Mouse (Mus musculus) stomach, embryonic 15.5 days (tissue): Measurements from ENCODE around the gene Ebpl. TPM values are rescaled to one million over a fixed set of nuclear protein-coding genes. Genes with fewer than 3 reads are reported as not detected.

Experiments
- ATAC-seq: fragments of 200-750 bp; cut with Nextera tagmentation; 2 replicates; pipeline ENCODE4 v1.8.0; 2017; ENCODE audit warnings: low read depth, moderate number of reproducible peaks, moderate TSS enrichment; ENCODE audit not compliant: insufficient read depth, low FRiP score
- H3K27ac ChIP-seq: fragments of 300-500 bp; sonication (generic); 2 replicates; pipeline ENCODE4 v1.5.1; 2015; ENCODE audit warnings: mild to moderate bottlenecking, inconsistent platforms
- H3K27me3 ChIP-seq: fragments of 300-500 bp; sonication (generic); replicated peaks from 2 replicates; pipeline ENCODE4 v1.6.1; 2015; ENCODE audit warnings: inconsistent platforms
- H3K36me3 ChIP-seq: fragments of 300-500 bp; sonication (generic); 2 replicates; pipeline ENCODE4 v1.6.1; 2015; ENCODE audit warnings: inconsistent platforms
- H3K4me1 ChIP-seq: fragments of 300-500 bp; sonication (generic); 2 replicates; pipeline ENCODE4 v1.6.1; 2015; ENCODE audit warnings: inconsistent platforms
- H3K4me2 ChIP-seq: fragments of 300-500 bp; sonication (generic); 2 replicates; pipeline ENCODE4 v1.6.1; 2015; ENCODE audit warnings: mild to moderate bottlenecking, inconsistent platforms
- H3K4me3 ChIP-seq: fragments of 300-500 bp; sonication (generic); replicated peaks from 2 replicates; pipeline ENCODE4 v1.5.1; 2015; ENCODE audit warnings: inconsistent platforms
- H3K9ac ChIP-seq: fragments of 300-500 bp; sonication (generic); 2 replicates; pipeline ENCODE4 v1.6.1; 2015; ENCODE audit warnings: inconsistent platforms
- H3K9me3 ChIP-seq: fragments of 300-500 bp; sonication (generic); 2 replicates; pipeline ENCODE4 v1.6.1; 2016; ENCODE audit warnings: inconsistent platforms
- WGBS: fragments of 180-500 bp; shearing (Covaris S2); methylation state at CpG from one replicate; pipeline ENCODE4 v1.1.7; 2015; 5-methylcytosine and 5-hydroxymethylcytosine counted together
- polyA plus RNA-seq: library from polyadenylated mRNA; unstranded; fragments of >200 nt; fragmentation: Nextera tagmentation; extraction: Ambion mirVana; gene quantifications from 2 replicates; pipeline ENCODE4 v1.2.1, GENCODE M21; 2015

The Ebpl gene
- polyA plus RNA-seq, 1 experiment from 2014 or later, result 8.6 TPM

GRCm38 (mm10) chr14:61321200-61321599 is 39.0 kb downstream of the Ebpl start:
- ATAC-seq, result no peak
- Histone ChIP-seq H3K27me3 (no peaks in the 10 kb centered on the region), H3K4me2 (no peak overlapping the region), H3K9me3 (no peaks in the 10 kb centered on the region), H3K9ac (no peak overlapping the region), H3K4me3 (no peak overlapping the region), H3K4me1 (no peaks in the 10 kb centered on the region), H3K27ac (no peak overlapping the region), H3K36me3 (no peaks in the 10 kb centered on the region)
- WGBS, result 69% methylated on average over 4 of the region's 4 CpGs

GRCm38 (mm10) chr14:61320765-61321164 is 39.5 kb downstream of the Ebpl start:
- peak; percentile 70 for ATAC-seq
- H3K27ac ChIP-seq, result no peak overlapping the region
- WGBS, result 74% methylated on average over 1 of the region's 1 CpGs

GRCm38 (mm10) chr14:61316861-61317260 is 43.4 kb downstream of the Ebpl start:
- H3K36me3 ChIP-seq, result no peaks in the 10 kb centered on the region
- no peak overlapping the region for H3K9ac ChIP-seq
- no peak overlapping the region for H3K27ac ChIP-seq
- H3K9me3 ChIP-seq, result no peaks in the 10 kb centered on the region
- H3K4me3 ChIP-seq, result no peak overlapping the region
- H3K27me3 ChIP-seq, result no peaks in the 10 kb centered on the region
- no peak overlapping the region for H3K4me2 ChIP-seq
- no peak for ATAC-seq
- WGBS, result 35% methylated on average over 4 of the region's 4 CpGs
- no peaks in the 10 kb centered on the region for H3K4me1 ChIP-seq

More at GRCm38 (mm10) chr14:61320765-61321164, 39.5 kb downstream of the Ebpl start:
- Histone ChIP-seq H3K27me3 (no peaks in the 10 kb centered on the region), H3K4me2 (no peak overlapping the region), H3K4me3 (no peak overlapping the region), H3K9me3 (no peaks in the 10 kb centered on the region), H3K4me1 (no peaks in the 10 kb centered on the region), H3K9ac (no peak overlapping the region), H3K36me3 (no peaks in the 10 kb centered on the region)

GRCm38 (mm10) chr14:61310963-61311362 is 49.3 kb downstream of the Ebpl start:
- peak overlapping the region; percentile 16 for H3K4me2 ChIP-seq
- H3K9ac ChIP-seq, result no peak overlapping the region
- no peaks in the 10 kb centered on the region for H3K9me3 ChIP-seq
- WGBS, result 46% methylated on average over 12 of the region's 12 CpGs
- no peaks in the 10 kb centered on the region for H3K36me3 ChIP-seq
- H3K27ac ChIP-seq, result no peak overlapping the region; the same call in 1 of the 2 replicates
- H3K4me3 ChIP-seq, result no peak overlapping the region
- peaks cover 10% of the 10 kb centered on the region; the same call in 1 of the 2 replicates for H3K4me1 ChIP-seq
- no peaks in the 10 kb centered on the region for H3K27me3 ChIP-seq
- no peak for ATAC-seq

- WGBS, result 63% methylated on average over 7 of the region's 7 CpGs
- H3K27ac ChIP-seq, result no peak overlapping the region; the same call in 1 of the 2 replicates
- ATAC-seq, result no peak
- H3K36me3 ChIP-seq, result no peaks in the 10 kb centered on the region
- peaks cover 10% of the 10 kb centered on the region; the same call in 1 of the 2 replicates for H3K4me1 ChIP-seq
- H3K4me2 ChIP-seq, result peak overlapping the region; percentile 16
- no peak overlapping the region for H3K4me3 ChIP-seq
- H3K9me3 ChIP-seq, result no peaks in the 10 kb centered on the region
- no peak overlapping the region for H3K9ac ChIP-seq
- no peaks in the 10 kb centered on the region for H3K27me3 ChIP-seq
Observed at GRCm38 (mm10) chr14:61310036-61310772, 50.0 kb downstream of the Ebpl start.

- peak within 1 kb of the TSS; percentile 16 for H3K4me2 ChIP-seq
- no peaks in the 10 kb centered on the region for H3K9me3 ChIP-seq
- ATAC-seq, result no peak
- H3K27me3 ChIP-seq, result no peaks in the 10 kb centered on the region
- 57% methylated on average over 6 of the region's 6 CpGs for WGBS
- no peaks in the 10 kb centered on the region for H3K36me3 ChIP-seq
- peaks cover 10% of the 10 kb centered on the region; the same call in 1 of the 2 replicates for H3K4me1 ChIP-seq
- H3K9ac ChIP-seq, result no peak within 1 kb of the TSS
- no peak within 1 kb of the TSS for H3K4me3 ChIP-seq
- H3K27ac ChIP-seq, result no peak within 1 kb of the TSS; the same call in 1 of the 2 replicates
Observed at GRCm38 (mm10) chr14:61309593-61309992, 50.6 kb downstream of the Ebpl start, which contains the start of gene Arl11. TSS of gene Arl11 (plus strand) at chr14:61309753.

- Histone ChIP-seq H3K27ac (no peak overlapping the region), H3K4me1 (no peaks in the 10 kb centered on the region), H3K4me3 (no peak overlapping the region), H3K4me2 (no peak overlapping the region), H3K27me3 (no peaks in the 10 kb centered on the region), H3K36me3 (no peaks in the 10 kb centered on the region), H3K9me3 (no peaks in the 10 kb centered on the region), H3K9ac (no peak overlapping the region)
- 45% methylated on average over 4 of the region's 4 CpGs for WGBS
- ATAC-seq, result no peak
Observed at GRCm38 (mm10) chr14:61303969-61304609, 56.1 kb downstream of the Ebpl start.

GRCm38 (mm10) chr14:61302428-61302827 is 57.8 kb downstream of the Ebpl start:
- no peak overlapping the region for H3K4me3 ChIP-seq
- H3K4me2 ChIP-seq, result no peak overlapping the region
- H3K9me3 ChIP-seq, result no peaks in the 10 kb centered on the region
- no peaks in the 10 kb centered on the region for H3K36me3 ChIP-seq
- ATAC-seq, result no peak
- no peak overlapping the region for H3K9ac ChIP-seq
- H3K4me1 ChIP-seq, result no peaks in the 10 kb centered on the region
- no peaks in the 10 kb centered on the region for H3K27me3 ChIP-seq
- 62% methylated on average over 2 of the region's 2 CpGs for WGBS
- H3K27ac ChIP-seq, result no peak overlapping the region

- no peaks in the 10 kb centered on the region for H3K36me3 ChIP-seq
- no peak for ATAC-seq
- H3K9me3 ChIP-seq, result no peaks in the 10 kb centered on the region
- H3K4me2 ChIP-seq, result no peak overlapping the region
- H3K4me1 ChIP-seq, result no peaks in the 10 kb centered on the region
- no peaks in the 10 kb centered on the region for H3K27me3 ChIP-seq
- H3K9ac ChIP-seq, result no peak overlapping the region
- no peak overlapping the region for H3K27ac ChIP-seq
- H3K4me3 ChIP-seq, result no peak overlapping the region
- 61% methylated on average over 2 of the region's 2 CpGs for WGBS
Observed at GRCm38 (mm10) chr14:61301323-61301722, 58.9 kb downstream of the Ebpl start.

- H3K9me3 ChIP-seq, result no peaks in the 10 kb centered on the region
- no peaks in the 10 kb centered on the region for H3K4me1 ChIP-seq
- 85% methylated on average over 6 of the region's 6 CpGs for WGBS
- no peak overlapping the region for H3K9ac ChIP-seq
- no peaks in the 10 kb centered on the region for H3K27me3 ChIP-seq
- no peak overlapping the region for H3K27ac ChIP-seq
- no peaks in the 10 kb centered on the region for H3K36me3 ChIP-seq
- H3K4me2 ChIP-seq, result no peak overlapping the region
- no peak overlapping the region for H3K4me3 ChIP-seq
- no peak for ATAC-seq
Observed at GRCm38 (mm10) chr14:61299810-61300209, 60.4 kb downstream of the Ebpl start.

GRCm38 (mm10) chr14:61294738-61295079 is 65.5 kb downstream of the Ebpl start:
- H3K4me2 ChIP-seq, result no peak overlapping the region
- H3K4me1 ChIP-seq, result no peaks in the 10 kb centered on the region
- no peaks in the 10 kb centered on the region for H3K27me3 ChIP-seq
- H3K9me3 ChIP-seq, result no peaks in the 10 kb centered on the region
- ATAC-seq, result no peak
- 21% methylated on average over 6 of the region's 6 CpGs for WGBS
- no peak overlapping the region for H3K27ac ChIP-seq
- no peak overlapping the region for H3K4me3 ChIP-seq
- H3K36me3 ChIP-seq, result no peaks in the 10 kb centered on the region
- no peak overlapping the region for H3K9ac ChIP-seq

GRCm38 (mm10) chr14:61293884-61294737 is 66.1 kb downstream of the Ebpl start:
- Histone ChIP-seq H3K4me3 (no peak overlapping the region), H3K27me3 (no peaks in the 10 kb centered on the region), H3K36me3 (no peaks in the 10 kb centered on the region), H3K27ac (no peak overlapping the region), H3K9me3 (no peaks in the 10 kb centered on the region), H3K4me2 (no peak overlapping the region), H3K4me1 (no peaks in the 10 kb centered on the region), H3K9ac (no peak overlapping the region)
- ATAC-seq, result no peak
- 54% methylated on average over 16 of the region's 16 CpGs for WGBS
